Mouse (Mus musculus) 3134 (cell line): ENCODE data around the gene Cck.

Experiments
- DNase-seq: peaks from one replicate; pipeline ENCODE4 v3.0.0-alpha.2; 2011; ENCODE audit warnings: low spot score; ENCODE audit not compliant: insufficient read length; ENCODE audit errors: extremely low read depth

Gene Cck

DNA sequence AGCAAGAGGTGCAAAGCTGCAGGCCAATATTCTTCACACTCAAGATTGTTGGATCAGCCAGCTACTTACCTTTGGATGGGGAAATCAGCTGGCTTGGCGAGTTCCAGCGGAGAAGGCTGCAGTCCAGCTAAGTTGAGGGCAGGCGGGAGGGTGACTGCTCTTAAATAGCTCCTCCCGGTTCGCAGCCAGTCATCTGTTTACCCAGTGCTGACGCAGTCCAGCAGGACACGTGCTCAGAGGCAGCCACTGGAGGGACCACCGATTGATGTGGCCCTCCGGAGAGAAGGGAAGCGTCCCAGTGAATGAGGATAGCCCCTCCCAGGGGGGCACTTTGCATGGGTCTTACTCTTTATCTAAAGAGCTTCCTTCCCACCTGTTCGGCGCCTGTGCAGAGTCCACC, at the start of gene Cck:
TSS of gene Cck (minus strand) at position 166 of the 400 bp plus-strand sequence.
- DNase-seq: no peak

DNA sequence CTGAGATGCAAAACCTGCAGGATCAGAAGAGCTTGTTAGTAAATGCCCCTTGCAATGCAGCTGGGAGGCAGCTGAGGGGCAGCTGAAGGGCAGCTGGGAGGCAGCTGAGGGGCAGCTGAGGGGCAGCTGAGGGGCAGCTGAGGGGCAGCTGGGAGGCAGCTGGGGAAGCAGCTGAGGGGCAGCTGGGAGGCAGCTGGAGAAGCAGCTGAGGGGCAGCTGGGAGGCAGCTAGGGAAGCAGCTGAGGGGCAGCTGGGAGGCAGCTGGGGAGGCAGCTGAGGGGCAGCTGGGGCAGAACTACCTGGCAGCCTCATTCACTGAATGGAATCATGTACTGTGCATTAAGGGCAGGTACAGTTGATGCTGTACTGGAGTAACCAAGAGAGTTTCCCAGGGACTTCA, 46.0 kb upstream of the Cck start:
- no peak for DNase-seq

DNA sequence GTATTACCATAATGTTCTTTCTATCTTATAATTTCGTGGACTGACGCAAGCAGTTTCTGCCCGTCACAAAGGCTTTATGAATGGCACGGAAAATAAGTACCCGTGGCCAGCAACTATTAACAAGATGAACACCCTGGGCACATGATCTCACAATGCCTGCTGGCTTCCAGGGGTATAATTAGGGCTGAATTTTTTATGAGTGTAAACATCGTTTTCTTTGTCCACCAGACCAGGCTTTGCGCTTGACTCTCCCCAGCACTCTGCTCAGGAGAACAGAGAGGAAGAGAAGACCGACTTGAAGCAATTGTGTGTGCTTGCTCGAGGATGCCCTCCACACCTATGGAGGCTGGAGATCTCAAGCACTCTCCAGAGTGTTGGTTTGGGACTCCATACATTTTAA, 37.1 kb upstream of the Cck start:
- no peak for DNase-seq

DNA sequence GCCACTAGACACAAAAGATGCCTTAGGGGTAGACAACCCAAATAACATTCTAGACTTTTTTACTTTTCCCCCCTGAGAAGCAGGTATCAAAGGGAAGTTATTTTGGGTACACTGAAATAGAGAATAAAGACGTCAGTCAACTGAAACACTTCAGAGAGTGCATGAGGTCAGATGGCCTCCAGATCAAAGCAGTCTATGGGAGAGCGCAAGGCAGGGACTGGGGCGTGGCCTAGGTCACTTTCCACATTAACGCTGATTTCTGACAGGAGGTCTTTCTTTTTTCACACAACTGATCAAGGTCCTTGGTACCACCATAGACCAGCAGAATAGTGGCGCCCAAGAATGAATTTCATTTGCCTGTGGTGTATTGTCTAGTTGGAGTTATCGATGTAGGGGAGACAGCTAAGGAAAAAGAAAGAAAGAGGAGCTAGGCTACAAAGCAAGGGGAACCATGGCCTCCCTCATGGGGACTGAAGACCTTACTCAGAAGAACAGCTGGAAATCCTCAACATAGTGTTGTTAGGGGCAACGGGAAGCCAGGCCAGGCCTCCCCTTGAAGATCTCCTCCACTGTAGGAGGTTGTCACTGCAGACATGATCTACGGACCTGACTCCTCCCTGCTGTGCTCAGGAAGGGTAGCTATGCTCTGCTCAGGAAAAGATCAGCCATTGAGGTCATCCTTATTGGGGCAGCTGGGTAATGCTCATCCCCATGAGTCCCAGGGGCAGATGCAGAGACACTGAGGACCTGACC, 33.3 kb upstream of the Cck start:
- DNase-seq: no peak

DNA sequence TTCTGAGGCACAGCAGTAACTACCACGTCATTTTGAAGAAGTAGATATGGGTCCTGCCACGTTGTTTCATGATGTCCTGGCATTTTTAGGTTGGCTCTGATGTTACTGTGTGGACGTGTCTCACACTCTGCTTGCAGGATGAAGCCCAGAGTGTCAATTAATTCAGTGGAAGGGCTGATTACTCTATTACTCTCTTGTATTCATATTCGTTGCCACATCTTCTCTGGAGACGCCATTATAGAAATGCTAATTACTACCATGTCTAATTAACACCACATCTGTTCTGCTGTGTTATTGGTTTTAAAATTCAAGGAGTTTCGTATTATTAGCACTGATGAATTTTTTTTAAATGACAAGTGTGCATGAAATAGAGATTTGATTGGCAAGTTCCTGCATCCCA, 30.7 kb upstream of the Cck start:
- DNase-seq: no peak

DNA sequence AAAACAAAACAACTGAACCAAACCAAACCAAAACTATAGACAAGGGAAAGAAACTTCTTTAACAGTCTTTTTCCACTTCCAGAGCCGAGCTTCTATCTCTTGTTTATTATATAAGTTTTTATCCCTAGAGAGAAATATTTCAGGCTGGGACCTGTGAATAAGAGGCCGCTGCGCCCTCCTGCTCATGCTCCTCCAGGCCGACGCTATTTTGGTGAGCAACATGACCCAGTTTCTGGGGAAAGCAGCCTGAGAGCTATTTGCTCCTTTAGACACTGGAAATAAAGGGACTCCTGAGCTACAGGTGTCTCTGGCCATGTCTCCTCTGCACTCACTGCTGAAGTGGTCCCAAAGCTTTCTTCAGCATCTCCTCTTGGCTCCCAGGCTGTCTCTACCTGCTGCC, 24.6 kb upstream of the Cck start:
- no peak for DNase-seq

DNA sequence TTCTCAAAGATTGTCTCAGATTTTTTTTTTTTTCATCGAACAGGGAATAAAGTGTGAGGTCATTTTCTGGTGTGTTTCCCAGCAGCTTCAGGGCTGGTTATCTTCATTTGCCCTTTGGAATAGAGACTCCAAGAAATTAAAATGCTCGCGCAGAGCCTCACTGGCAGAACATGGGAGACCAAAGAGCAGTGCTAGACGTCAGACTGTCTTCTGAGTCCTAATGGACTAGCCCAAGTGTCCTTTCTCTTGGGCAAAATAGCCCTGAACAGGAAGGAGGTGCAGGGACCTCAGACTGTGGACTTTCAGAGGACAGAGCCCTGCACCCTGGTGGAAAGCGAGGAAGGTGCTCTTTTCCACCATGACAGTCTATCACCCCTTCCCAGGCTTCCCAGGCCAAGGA, 19.0 kb upstream of the Cck start:
- DNase-seq: no peak

DNA sequence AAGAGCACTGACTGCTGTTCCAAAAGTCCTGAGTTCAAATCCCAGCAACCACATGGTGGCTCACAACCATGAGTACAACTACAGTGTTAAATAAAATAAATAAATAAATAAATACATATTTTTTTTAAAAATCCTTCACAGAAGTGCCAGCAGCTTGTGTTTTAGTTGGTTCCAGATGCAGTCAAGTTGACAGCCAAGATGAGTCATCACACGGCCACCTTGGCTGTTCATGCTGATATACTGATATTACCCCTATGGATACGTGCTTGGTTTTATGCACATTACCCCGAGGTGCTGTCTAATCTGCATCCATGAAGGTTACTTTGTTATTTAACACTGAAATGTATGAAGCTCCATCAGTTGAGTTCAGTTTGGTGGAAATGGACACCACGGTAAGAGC, 16.4 kb upstream of the Cck start:
- DNase-seq: no peak

DNA sequence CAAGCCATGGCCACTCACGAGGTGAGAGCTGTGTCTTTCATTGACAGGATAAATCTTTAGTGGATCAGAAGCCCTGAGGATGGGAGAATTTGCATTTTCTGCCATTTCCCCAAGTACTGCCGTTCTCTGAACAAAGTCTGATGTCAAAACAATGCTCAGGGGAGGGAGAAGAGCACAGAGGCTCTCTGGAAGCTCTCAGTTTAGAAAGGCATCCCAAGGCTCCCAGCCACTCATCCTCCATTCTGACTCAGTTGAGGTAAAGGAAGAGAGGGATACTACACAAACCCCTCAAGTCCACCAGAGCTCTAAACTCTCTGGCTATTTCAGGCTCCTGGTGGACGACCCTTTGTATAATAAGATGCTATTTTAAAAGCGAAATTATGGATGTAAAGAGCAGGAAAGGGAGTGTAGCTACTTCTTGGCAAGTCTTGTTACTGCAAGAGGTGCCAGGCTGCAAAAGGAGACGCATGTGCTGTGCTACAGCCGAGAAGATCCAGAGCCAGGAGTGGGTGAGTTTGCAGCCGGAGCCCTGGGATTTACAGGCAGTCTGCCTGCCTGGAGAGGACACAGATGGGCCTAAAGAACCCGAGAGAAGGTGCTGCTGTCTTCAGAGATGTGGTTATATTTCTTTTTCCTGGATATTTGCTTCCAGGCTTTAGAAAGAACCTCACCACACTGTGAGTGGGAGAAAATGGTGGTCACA, 11.1 kb upstream of the Cck start:
- DNase-seq: no peak

DNA sequence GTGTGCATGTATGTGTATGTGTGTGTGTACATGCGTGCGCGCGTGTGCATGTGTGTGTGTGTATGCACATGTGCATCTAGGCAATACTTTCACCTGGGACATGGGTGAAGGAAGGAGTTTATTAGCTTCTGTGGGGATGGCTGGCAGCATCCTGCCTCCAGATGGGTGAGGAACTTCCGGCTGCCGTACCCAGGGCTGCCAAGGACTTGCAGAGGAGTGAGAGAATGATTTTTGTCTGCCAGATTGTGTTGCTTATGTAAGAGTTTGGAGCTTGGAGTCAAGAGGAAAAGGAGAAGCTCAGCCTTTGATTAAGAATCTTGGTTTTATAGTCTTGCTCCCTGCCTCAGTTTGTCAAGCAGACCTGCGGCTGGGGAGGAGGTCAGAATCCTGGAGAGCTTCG, 9.9 kb upstream of the Cck start:
- DNase-seq: no peak

DNA sequence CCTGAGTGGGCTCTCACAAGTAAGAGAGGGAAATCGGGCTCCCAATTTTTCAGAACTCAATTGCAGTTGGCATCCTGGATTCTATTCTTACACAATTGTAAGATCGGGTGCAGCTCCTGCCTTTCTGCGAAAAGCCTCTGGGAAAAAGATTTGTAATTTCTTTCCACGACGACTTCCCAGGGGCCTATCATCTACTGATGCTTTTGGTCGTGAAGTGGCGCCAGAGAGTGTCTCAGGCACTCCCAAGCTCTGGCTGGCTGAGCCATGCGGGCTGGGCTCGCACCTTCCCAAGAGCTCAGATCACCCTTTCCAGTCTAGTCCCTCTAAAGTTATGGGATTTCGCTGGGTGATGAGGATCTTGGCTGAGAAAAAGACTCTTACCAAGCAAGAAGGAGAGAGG, 608 bp upstream of the Cck start:
- no peak for DNase-seq

DNA sequence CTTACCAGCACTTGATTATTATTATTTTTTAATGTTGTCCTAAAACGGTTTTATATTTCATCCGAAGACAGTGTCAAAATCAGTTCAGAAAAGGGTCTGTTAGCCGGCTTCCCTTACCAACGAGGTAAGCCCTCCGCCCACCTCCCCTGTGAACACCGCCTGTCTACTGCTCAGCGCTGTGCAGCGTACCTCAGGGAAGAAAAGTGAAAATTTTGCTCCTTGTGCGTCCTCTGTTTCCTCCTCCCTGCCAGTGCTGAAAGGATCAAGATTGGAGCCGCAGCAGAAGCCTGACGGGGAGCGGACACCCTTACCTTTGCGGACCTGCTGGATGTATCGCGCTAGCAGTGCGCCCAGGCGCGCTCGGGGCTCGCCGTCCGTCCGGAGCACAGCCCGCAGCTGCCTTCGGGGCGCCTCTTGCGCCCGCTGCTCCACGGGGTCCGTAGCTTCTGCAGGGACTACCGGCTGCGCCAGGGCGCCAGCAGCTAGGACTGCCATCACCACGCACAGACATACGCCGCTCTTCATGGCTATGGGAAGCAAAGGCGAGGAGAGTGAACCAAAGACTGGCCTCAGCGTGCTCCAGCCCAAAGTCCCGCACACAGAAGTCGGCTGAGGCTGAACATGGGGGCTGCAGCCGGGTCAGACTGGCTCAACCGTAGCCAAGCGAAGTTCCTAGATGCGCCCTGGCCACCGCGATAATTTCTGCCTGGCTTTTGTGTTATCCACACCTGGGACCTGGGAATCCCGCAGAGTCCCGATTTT, 1.3 kb downstream of the Cck start:
- DNase-seq: no peak

DNA sequence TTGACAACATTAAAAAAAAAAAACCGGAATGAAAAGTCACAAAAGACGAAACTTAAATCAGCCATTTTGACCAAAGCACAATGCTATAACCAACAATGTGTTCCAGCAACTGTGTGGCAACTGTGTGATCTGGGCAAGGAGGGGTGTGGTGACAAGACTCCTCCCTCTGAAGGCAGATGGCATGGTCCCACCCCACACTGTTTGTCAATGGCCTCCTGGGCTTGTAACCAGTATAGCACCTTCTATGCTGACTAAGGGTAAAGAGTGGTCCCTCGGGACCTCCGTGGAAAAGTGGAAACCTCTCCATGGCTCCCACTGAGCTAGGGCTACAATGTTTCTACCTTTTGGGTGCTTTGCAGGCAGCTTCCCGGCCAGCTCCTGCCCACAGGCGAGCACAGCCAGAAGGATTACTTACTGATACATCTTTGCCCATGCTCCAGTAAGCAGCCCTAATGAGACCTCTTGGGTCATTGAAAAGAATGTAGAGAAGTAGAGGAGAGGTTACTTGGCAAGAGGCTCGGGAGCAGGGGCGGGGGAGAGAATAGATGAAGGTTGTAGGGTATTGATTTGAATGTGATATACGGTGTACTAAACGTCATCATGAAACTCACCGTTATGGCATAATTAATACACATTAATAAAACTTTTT, 3.8 kb downstream of the Cck start:
- no peak for DNase-seq

DNA sequence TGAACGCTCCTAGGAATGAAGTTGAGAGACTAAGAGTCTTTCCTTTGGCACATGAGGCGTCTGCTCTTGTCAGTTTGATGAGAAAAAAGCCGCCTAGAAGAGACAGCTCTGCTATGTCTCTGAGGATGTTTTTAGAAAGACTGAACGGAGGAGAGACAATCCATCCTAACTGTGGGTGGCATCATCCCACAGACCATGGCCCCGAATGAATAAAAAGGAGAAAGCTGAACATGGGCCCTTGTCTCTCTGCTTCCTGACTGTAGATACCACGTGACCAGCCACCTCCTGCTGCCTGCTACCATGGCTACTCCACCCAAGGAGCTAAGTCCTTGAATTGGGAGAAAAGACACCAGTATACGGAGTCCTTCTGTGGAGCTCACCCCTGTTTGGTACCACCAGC, 8.3 kb downstream of the Cck start:
- no peak for DNase-seq

DNA sequence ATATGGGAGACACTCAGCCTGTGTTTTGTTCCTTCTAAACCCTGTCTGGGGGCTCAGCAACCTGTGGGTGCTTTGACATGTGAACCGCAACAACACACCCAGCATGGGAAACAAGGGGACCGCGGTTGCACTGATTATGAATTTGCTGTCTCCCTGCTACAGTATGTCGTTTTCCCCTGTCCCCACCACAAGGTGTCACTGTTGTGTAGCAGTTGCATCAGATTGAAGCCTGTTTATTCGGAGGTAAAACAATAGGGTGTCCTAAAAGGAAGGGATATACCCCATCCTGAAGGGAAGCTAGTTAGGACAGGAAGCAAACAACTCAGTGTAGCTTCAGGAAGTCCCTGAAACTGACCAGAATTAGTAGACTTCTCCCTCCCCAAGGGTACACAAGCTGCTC, 16.0 kb downstream of the Cck start:
- DNase-seq: peak; percentile 34

DNA sequence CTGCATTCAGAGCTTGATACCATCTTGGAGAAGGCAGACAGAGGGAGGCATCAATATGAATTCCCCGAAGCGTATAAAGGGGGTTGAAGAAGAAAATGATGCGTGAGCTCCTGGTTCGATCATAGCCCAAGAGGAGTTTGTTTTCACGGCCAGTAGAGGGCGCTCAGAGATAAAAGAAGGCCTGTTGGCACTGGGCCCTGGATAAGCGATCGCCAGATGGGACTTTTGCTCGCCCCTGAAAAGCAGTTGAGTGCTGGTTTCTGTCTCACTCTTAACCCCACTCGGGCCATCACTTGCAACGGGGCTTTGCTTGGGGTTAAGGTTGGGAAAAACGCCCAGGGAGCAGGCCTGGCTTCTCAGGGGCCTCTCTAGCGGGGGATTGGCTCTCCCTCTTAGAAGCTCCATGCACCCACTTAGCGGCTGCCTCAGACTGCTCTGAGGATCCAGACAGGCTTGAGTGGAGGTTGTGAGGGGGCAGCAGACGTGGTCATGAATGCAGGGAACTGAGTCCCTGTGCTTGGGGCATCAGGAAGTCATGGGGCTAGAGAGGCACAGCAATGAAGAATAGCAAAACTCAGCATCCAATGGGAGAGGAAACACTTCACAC, 18.1 kb downstream of the Cck start:
- peak; percentile 54 for DNase-seq

DNA sequence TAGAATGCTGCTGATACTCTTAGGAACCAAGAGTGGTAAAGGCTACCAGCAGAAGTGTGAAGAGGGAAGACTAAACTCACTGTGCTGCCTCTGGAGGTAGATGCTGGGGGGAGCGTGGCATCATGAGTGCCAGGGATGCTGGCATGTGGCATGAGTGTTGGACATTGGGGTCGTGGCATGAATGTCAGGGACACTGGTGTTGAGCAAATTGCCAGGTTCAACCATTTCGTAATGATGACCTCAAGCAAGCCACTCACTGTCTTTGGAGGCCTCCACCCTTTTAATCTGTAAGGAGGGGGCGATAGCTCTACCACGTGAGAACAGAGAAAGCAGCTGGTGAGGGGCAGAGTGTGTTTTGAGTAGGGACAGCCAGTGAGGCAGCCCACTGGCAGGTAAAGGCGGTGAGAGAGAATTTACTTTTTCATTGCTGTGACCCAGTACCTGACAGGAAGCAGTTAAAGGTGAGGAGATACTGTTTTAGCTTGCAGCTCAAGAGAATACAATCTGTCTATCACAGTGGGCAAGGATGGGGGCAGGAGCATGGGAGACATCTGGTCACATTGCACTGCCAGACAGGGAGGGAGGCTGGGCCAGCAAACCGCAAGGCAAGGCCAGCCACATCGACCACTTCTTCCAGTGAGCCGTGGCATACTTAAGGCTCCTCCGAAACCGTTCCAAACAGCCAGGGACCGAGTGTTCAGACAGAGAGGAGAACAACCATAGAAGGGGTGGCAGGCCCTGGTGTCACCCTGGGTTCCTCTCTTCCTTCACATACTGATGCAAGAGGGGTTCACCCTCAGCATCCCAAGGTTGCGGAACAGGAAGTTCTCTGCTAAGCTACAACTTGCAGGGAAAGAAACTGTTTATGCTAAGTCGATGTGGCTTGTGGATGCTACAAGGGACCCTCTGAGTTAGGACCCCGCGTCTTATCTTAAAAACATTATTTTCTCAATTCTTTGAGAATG, 19.7 kb downstream of the Cck start:
- DNase-seq: no peak

DNA sequence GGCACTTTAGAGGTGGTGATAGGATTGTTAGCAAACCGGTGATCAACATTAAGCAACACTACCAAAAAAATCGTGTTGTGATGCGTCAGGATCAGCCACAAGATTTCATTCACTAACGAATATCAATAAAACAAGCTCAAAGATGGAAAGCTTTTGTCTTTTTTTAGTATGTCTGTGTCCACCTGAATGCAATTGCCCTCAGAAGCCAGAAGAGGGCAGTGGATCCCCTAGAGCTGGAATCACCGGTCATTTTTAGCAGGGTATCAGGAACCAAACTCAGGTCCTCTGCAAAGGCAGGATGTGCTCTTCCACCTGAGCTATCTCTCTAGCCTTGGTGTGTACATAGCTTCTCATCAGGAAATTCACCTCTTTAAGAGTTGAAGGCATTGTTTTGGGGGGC, 20.7 kb downstream of the Cck start:
- DNase-seq: no peak

DNA sequence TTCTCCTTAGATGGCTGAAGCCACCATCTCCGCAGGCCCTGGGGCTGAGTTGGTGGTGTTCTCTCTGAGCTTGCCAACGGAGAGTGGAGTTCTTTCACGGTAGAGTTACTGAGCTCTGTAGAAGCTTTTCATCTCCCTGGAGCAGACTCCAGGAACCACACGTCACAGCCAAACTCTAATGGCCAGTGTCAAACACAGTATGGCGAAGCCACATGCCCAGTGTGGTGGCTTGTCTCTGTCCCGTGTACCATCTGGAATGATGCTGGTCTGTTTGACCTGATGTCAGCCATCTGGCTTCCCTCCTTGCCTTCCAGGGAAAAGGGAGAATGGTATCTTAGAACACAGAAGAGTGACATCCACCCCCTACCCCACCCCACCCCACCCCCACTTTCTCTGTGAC, 25.8 kb downstream of the Cck start:
- no peak for DNase-seq

DNA sequence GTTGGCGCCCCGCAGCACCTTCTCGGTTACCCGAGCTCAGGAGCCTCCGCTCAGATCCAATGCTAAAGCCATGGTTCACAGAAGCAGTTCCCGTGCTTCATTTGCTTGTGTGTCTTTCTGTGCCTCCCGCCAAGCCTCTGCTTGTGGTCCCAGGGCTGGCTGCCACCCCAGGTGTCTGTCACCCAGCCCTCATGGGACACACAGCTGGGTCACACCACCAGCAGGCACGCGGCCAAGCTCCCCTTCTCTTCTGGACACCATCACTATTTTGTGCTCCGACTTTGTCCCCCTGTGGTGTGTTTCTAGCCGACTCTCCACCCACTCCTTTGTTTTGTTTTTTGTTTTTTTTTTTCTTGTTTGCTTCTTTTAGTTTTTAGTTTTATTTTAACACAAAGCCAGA, 28.0 kb downstream of the Cck start:
- no peak for DNase-seq
